Mouse (Mus musculus): ENCODE data around the gene Pou2f1.

DNA sequence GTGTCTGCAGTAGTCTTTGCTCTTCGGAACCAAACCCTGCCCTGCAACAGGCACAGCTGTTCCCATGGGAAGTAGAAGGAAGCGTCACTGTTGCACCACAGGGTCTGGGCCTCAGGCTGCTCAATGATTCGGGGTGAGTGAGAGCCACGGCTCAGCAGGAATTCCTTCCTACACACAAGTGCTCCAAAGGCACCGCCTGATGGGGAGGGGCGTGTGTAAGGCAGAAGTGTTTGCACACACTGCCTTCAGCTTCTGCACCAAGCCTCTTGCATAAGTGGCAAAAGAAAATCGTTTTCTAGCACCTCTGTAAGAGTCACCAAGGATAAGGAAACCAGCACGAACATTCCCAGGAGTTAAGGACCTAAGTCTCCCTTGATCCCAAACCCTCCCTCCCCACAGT lies 127.8 kb downstream of the Pou2f1 start:
- no peak for TF ChIP-seq CTCF (IDR thresholded peaks at IDR 0.05; ENCODE audit: low read depth, low read length)
- no peak for TF ChIP-seq POLR2A (IDR thresholded peaks at IDR 0.05; ENCODE audit: insufficient read depth, low read length)
- TF ChIP-seq EP300 (IDR thresholded peaks at IDR 0.05; ENCODE audit: insufficient read depth, low read depth, low read length): no peak
